8 mouse cellular contexts compared by ENCODE assay signal in the genomic region with DNA sequence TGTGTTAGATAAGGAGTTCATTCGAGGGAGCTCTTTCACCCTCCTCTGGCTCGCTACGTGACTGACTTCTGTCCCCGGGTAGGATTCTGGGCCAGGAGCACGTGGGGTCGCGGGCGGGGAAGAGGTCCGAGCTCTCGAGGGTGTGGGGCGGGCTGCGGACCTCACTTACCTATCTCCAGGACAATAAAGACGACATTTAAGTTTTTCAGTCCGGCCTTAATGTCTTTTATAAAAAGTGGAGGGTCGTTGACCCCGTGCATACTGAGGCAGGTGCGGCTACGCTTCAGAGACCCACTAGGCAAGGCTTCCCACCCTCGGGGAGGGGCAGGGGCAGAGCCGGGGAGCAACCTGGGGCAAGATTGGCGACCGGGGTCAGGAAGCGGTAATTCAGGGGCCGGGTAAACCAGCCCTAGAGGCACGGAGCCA. TPM values are rescaled to one million over a fixed set of nuclear protein-coding genes. Genes with fewer than 3 reads are reported as not detected.
DNase-seq lines count a peak whose midpoint lies in the region; ATAC-seq and TF ChIP-seq lines count a peak whose summit lies in the region.

No protein-coding gene starts in this region.

- peaks cover 12% of the 10 kb centered on the region; the same call in 1 of the 2 replicates for H3K4me1 ChIP-seq in embryonic facial prominence, embryonic 10.5 days
- H3K4me1 ChIP-seq in heart, embryonic 15.5 days (replicated peaks) = peaks cover 5% of the 10 kb centered on the region; the same call in 1 of the 2 replicates
- H3K4me1 ChIP-seq in small intestine, adult 2 months (ENCODE audit: control insufficient read depth, insufficient read depth, insufficient read length, low read length) = no peaks in the 10 kb centered on the region; the same call in 1 of the 2 replicates

- TF ChIP-seq CTCF in small intestine, adult 2 months (IDR thresholded peaks at IDR 0.05; ENCODE audit: extremely low read depth, insufficient read length, insufficient replicate concordance, low read depth, low read length) = no peak

- ATAC-seq in heart, embryonic 15.5 days (replicated peaks; ENCODE audit: insufficient number of reproducible peaks, insufficient read depth, low FRiP score, low read depth) = peak; percentile 28

- peak; percentile 46 for DNase-seq in urinary bladder, adult 2 months (ENCODE audit: low spot score)
- DNase-seq in urinary bladder, postnatal 10 days (ENCODE audit: low spot score) = no peak
- DNase-seq in embryonic facial prominence, embryonic 10.5 days (ENCODE audit: low spot score) = peak; percentile 54
- peak; percentile 62 for DNase-seq in kidney, postnatal 10 days
- DNase-seq in lung, postnatal 25 days (ENCODE audit: low spot score) = peak; percentile 36
- DNase-seq in MN1 (ENCODE audit: low spot score) = no peak

- H3K4me3 ChIP-seq in embryonic facial prominence, embryonic 10.5 days = peak overlapping the region; percentile 71
- peak overlapping the region; percentile 75 for H3K4me3 ChIP-seq in heart, embryonic 15.5 days
- H3K4me3 ChIP-seq in small intestine, adult 2 months (ENCODE audit: low read depth, low read length) = peak overlapping the region; percentile 93

- no peaks in the 10 kb centered on the region for H3K9me3 ChIP-seq in embryonic facial prominence, embryonic 10.5 days
- no peaks in the 10 kb centered on the region for H3K9me3 ChIP-seq in heart, embryonic 15.5 days (replicated peaks)

- peak overlapping the region; percentile 81 for H3K4me2 ChIP-seq in heart, embryonic 15.5 days

- TF ChIP-seq POLR2A in small intestine, adult 2 months (IDR thresholded peaks at IDR 0.05; ENCODE audit: low read depth, low read length) = no peak

- H3K9ac ChIP-seq in heart, embryonic 15.5 days = peak overlapping the region; percentile 69

- H3K27ac ChIP-seq in embryonic facial prominence, embryonic 10.5 days (replicated peaks) = peak overlapping the region; percentile 84
- peak overlapping the region; percentile 91 for H3K27ac ChIP-seq in heart, embryonic 15.5 days
- peak overlapping the region; percentile 76 for H3K27ac ChIP-seq in small intestine, adult 2 months (ENCODE audit: insufficient read depth, low read depth, low read length)

- no peaks in the 10 kb centered on the region for H3K36me3 ChIP-seq in embryonic facial prominence, embryonic 10.5 days (replicated peaks)
- H3K36me3 ChIP-seq in heart, embryonic 15.5 days = no peaks in the 10 kb centered on the region
- peaks cover under 1% of the 10 kb centered on the region; the same call in 1 of the 2 replicates for H3K36me3 ChIP-seq in small intestine, adult 2 months (ENCODE audit: control insufficient read depth, insufficient read depth, low read length)

- 0 out of 2 replicates have a peak, but pooled peaks cover 4% of the 10 kb centered on the region for H3K27me3 ChIP-seq in embryonic facial prominence, embryonic 10.5 days (replicated peaks; ENCODE audit: low read depth, poor library complexity, severe bottlenecking)
- H3K27me3 ChIP-seq in heart, embryonic 15.5 days = no peaks in the 10 kb centered on the region
- H3K27me3 ChIP-seq in small intestine, adult 2 months (ENCODE audit: control insufficient read depth, insufficient read depth, low read length) = no peaks in the 10 kb centered on the region

- under 1% methylated on average over 25 of the region's 25 CpGs for WGBS in embryonic facial prominence, embryonic 10.5 days
- WGBS in heart, embryonic 15.5 days = under 1% methylated on average over 25 of the region's 25 CpGs
- 1% methylated on average over 25 of the region's 25 CpGs for WGBS in small intestine, adult 2 months

RNA-seq across cellular contexts. Expression of a gene that starts 0.6 kb away (rescaled TPM):
- 125 and 153 TPM in 2 replicates for polyA plus RNA-seq in urinary bladder, adult 2 months (2012; rRNA removed)
- polyA plus RNA-seq in embryonic facial prominence, embryonic 10.5 days (2016; fragmentation: Nextera tagmentation; extraction: Ambion mirVana) = 8.3 and 9.5 TPM in 2 replicates
- polyA plus RNA-seq in heart, embryonic 15.5 days (2015; fragmentation: Nextera tagmentation; extraction: Ambion mirVana) = 19.2 and 21.8 TPM in 2 replicates
- 0.93 and 1.5 TPM in 2 replicates for polyA plus RNA-seq in small intestine, adult 2 months (2012; rRNA removed)

Comparison
In these comparisons a context has a peak if more than half of its experiments do, and no peak if none do; other contexts are left out.
1. DNase-seq: peak in urinary bladder, adult 2 months (single experiment), embryonic facial prominence, embryonic 10.5 days (single experiment), kidney, postnatal 10 days (single experiment) and lung, postnatal 25 days (single experiment); none in urinary bladder, postnatal 10 days (single experiment) and MN1 (single experiment).
2. Peak in every context shown above with its lines, with median percentiles within 50 percentile points of each other: H3K27ac ChIP-seq and H3K4me3 ChIP-seq.